Mouse (Mus musculus) hindbrain, postnatal 0 days (tissue): ENCODE measurements around the gene Leo1. TPM values are rescaled to one million over a fixed set of nuclear protein-coding genes. Genes with fewer than 3 reads are reported as not detected.

ENCODE experiments used
- ATAC-seq: fragments of 200-750 bp; cut with Nextera tagmentation; 2 replicates; pipeline ENCODE4 v1.8.0; 2017; ENCODE audit warnings: mild to moderate bottlenecking, moderate TSS enrichment, moderate library complexity
- DNase-seq: peaks from one replicate; pipeline ENCODE4 v3.0.0-alpha.2; 2015; ENCODE audit warnings: low spot score
- H3K27ac ChIP-seq: fragments of 300-500 bp; sonication (generic); 2 replicates; pipeline ENCODE4 v1.5.1; 2014; ENCODE audit warnings: mild to moderate bottlenecking
- H3K27me3 ChIP-seq: fragments of 300-500 bp; sonication (generic); 2 replicates; pipeline ENCODE4 v1.6.1; 2014; ENCODE audit warnings: low read length, mixed read lengths; ENCODE audit not compliant: insufficient read depth
- H3K36me3 ChIP-seq: fragments of 300-500 bp; sonication (generic); 2 replicates; pipeline ENCODE4 v1.6.1; 2014; ENCODE audit warnings: low read length, mixed read lengths; ENCODE audit not compliant: insufficient read depth
- H3K4me1 ChIP-seq: fragments of 300-500 bp; sonication (generic); 2 replicates; pipeline ENCODE4 v1.6.1; 2014; ENCODE audit warnings: antibody characterized with exemption, low read length, mixed read lengths; ENCODE audit not compliant: insufficient read depth
- H3K4me2 ChIP-seq: fragments of 300-500 bp; sonication (generic); 2 replicates; pipeline ENCODE4 v1.6.1; 2014; ENCODE audit warnings: low read depth, mild to moderate bottlenecking, low read length, moderate library complexity, mixed read lengths
- H3K4me3 ChIP-seq: fragments of 300-500 bp; sonication (generic); 2 replicates; pipeline ENCODE4 v1.5.1; 2014; ENCODE audit warnings: low read length
- H3K9ac ChIP-seq: fragments of 300-500 bp; sonication (generic); replicated peaks from 2 replicates; pipeline ENCODE4 v1.6.1; 2014; ENCODE audit warnings: mild to moderate bottlenecking, low read length, moderate library complexity, mixed read lengths
- H3K9me3 ChIP-seq: fragments of 300-500 bp; sonication (generic); 2 replicates; pipeline ENCODE4 v1.6.1; 2016; ENCODE audit warnings: low read length, mixed read lengths
- CTCF ChIP-seq: IDR thresholded peaks from 2 replicates; pipeline ENCODE4 v1.5.1; 2016; ENCODE audit warnings: antibody characterized with exemption, control low read depth, low read depth
- WGBS: fragments of 180-500 bp; shearing (Covaris S2); extraction: QIAGEN DNeasy Blood & Tissue Kit; methylation state at CpG from one replicate; pipeline ENCODE4 v1.1.7; 2014; 5-methylcytosine and 5-hydroxymethylcytosine counted together
- polyA plus RNA-seq: library from polyadenylated mRNA; unstranded; fragments of >200 nt; fragmentation: Nextera tagmentation; extraction: Ambion mirVana; gene quantifications from 2 replicates; pipeline ENCODE4 v1.2.1, GENCODE M21; 2015
- total RNA-seq: library from RNA; depleted of rRNA; stranded (reverse); fragments of >200 nt; gene quantifications from 2 replicates; pipeline ENCODE4 v1.2.3, GENCODE M21; 2014

Leo1 gene
- total and polyA plus RNA-seq, 2 experiments from 2014 or later, result 19.4 to 41.2 TPM

DNA sequence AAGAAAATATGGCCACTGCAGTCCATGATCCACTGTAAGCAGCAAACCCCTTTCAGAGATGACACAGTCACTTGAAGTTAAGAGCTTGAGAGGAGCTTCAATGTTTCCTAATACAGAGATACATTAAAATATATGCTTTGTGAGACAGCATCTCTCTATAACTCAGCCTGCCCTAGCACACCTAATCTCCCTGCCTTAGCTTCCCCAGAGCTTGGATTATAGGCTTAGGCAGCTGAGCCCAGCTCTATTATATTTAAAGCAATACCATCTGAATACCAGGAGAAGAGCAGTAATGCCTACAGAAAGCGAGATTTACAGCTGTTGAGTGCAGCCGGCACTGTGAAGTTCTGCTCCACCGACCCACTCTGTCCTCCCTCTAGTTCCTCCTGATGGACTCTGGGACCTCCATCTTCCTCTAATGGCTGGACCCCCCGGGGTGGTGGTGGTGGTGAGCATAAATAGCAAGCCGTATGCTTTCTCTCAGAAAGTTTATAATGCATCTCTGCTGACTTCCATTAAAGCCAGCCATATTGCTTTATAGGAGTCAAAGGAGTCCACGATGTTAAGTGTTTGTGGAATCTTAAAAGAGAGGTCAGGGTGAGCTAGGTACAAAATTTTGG is 30.3 kb upstream of the Leo1 start:
- H3K9ac ChIP-seq, result no peak overlapping the region
- no peaks in the 10 kb centered on the region for H3K36me3 ChIP-seq
- peak overlapping the region; percentile 59; the same call in 1 of the 2 replicates for H3K4me2 ChIP-seq
- H3K4me3 ChIP-seq, result no peak overlapping the region
- TF ChIP-seq CTCF, result no peak
- H3K9me3 ChIP-seq, result no peaks in the 10 kb centered on the region
- H3K4me1 ChIP-seq, result 0 out of 2 replicates have a peak, but pooled peaks cover 10% of the 10 kb centered on the region
- H3K27ac ChIP-seq, result peak overlapping the region; percentile 99; the same call in 1 of the 2 replicates
- DNase-seq, result no peak
- no peaks in the 10 kb centered on the region for H3K27me3 ChIP-seq
- WGBS, result 75% methylated on average over 6 of the region's 6 CpGs
- no peak for ATAC-seq

GRCm38 (mm10) chr9:75411584-75411983 is 29.7 kb upstream of the Leo1 start:
- DNase-seq (no peak), ATAC-seq (no peak)
- WGBS, result 83% methylated on average over 9 of the region's 9 CpGs
- Histone ChIP-seq H3K27ac (no peak overlapping the region), H3K4me1 (0 out of 2 replicates have a peak, but pooled peaks cover 10% of the 10 kb centered on the region), H3K9ac (no peak overlapping the region), H3K36me3 (no peaks in the 10 kb centered on the region), H3K9me3 (no peaks in the 10 kb centered on the region), H3K4me3 (no peak overlapping the region), H3K27me3 (no peaks in the 10 kb centered on the region), H3K4me2 (no peak overlapping the region)
- no peak for TF ChIP-seq CTCF

GRCm38 (mm10) chr9:75413206-75413605 is 28.1 kb upstream of the Leo1 start:
- no peaks in the 10 kb centered on the region for H3K4me1 ChIP-seq
- H3K9me3 ChIP-seq, result no peaks in the 10 kb centered on the region
- no peak for TF ChIP-seq CTCF
- DNase-seq (no peak), ATAC-seq (no peak)
- H3K9ac ChIP-seq, result no peak overlapping the region
- 72% methylated on average over 5 of the region's 5 CpGs for WGBS
- no peak overlapping the region for H3K27ac ChIP-seq
- no peak overlapping the region for H3K4me2 ChIP-seq
- H3K4me3 ChIP-seq, result no peak overlapping the region
- H3K36me3 ChIP-seq, result no peaks in the 10 kb centered on the region
- no peaks in the 10 kb centered on the region for H3K27me3 ChIP-seq

DNA sequence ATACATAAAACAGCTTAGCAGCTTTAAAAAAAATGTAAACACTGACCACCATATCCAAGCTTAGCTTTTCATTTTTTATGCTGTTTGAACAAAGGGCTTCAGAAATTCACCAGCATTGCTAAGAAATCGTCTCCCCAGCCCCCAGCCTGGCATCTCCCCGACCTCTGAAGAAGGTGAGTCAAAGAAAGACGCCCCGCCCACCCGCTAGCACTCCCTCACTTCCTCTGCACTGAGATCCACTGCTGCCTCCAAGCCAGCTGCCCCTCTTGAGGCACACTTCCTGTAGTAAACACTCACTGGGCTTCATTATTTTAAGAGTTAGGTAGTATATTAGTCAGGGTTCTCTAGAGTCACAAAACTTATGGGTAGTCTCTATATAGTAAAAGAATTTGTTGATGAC is 27.1 kb upstream of the Leo1 start:
- no peaks in the 10 kb centered on the region for H3K9me3 ChIP-seq
- H3K27me3 ChIP-seq, result no peaks in the 10 kb centered on the region
- no peak overlapping the region for H3K9ac ChIP-seq
- no peak for TF ChIP-seq CTCF
- WGBS, result 50% methylated on average over 5 of the region's 5 CpGs
- ATAC-seq, result no peak
- no peak overlapping the region for H3K27ac ChIP-seq
- no peaks in the 10 kb centered on the region for H3K36me3 ChIP-seq
- H3K4me3 ChIP-seq, result no peak overlapping the region
- no peaks in the 10 kb centered on the region for H3K4me1 ChIP-seq
- no peak overlapping the region for H3K4me2 ChIP-seq
- no peak for DNase-seq

- H3K9me3 ChIP-seq, result no peaks in the 10 kb centered on the region
- H3K4me1 ChIP-seq, result no peaks in the 10 kb centered on the region
- H3K4me2 ChIP-seq, result no peak overlapping the region
- 92% methylated on average over 3 of the region's 3 CpGs for WGBS
- H3K4me3 ChIP-seq, result no peak overlapping the region
- no peak for TF ChIP-seq CTCF
- no peak for ATAC-seq
- no peaks in the 10 kb centered on the region for H3K36me3 ChIP-seq
- no peak overlapping the region for H3K27ac ChIP-seq
- no peaks in the 10 kb centered on the region for H3K27me3 ChIP-seq
- no peak for DNase-seq
- no peak overlapping the region for H3K9ac ChIP-seq
These were observed 19.1 kb upstream of the Leo1 start for GRCm38 (mm10) chr9:75422251-75422691.

DNA sequence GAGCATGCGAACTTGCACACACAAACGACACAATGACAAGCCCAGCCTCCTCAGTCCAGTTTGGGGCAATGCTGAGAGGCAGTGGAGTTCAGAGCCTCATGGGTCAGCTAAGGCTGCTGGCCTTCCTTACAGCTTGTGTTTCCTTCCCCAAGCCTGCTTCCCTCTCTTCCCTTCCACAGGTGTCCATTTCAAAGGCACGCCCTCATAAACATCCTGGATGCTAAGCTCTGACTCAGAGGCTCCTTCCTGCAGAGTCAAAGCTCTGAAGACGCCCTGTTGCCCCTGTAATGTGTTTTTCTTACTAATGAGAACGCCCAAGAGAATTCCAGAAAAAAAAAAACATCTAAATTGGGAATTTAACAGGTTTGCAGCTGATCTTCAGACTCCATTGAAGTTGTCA is 17.6 kb upstream of the Leo1 start:
- Histone ChIP-seq H3K9me3 (no peaks in the 10 kb centered on the region), H3K4me2 (no peak overlapping the region), H3K4me3 (no peak overlapping the region), H3K4me1 (no peaks in the 10 kb centered on the region), H3K9ac (no peak overlapping the region), H3K27me3 (no peaks in the 10 kb centered on the region), H3K36me3 (no peaks in the 10 kb centered on the region), H3K27ac (no peak overlapping the region)
- 71% methylated on average over 5 of the region's 5 CpGs for WGBS
- DNase-seq (no peak), ATAC-seq (no peak)
- no peak for TF ChIP-seq CTCF

GRCm38 (mm10) chr9:75424358-75425150 is 16.8 kb upstream of the Leo1 start:
- H3K9ac ChIP-seq, result no peak overlapping the region
- ATAC-seq (no peak), DNase-seq (no peak)
- H3K27ac ChIP-seq, result no peak overlapping the region
- H3K4me2 ChIP-seq, result no peak overlapping the region
- no peaks in the 10 kb centered on the region for H3K27me3 ChIP-seq
- H3K36me3 ChIP-seq, result no peaks in the 10 kb centered on the region
- H3K4me3 ChIP-seq, result no peak overlapping the region
- TF ChIP-seq CTCF, result no peak
- no peaks in the 10 kb centered on the region for H3K9me3 ChIP-seq
- H3K4me1 ChIP-seq, result no peaks in the 10 kb centered on the region
- WGBS, result 50% methylated on average over 6 of the region's 6 CpGs
